Mouse (Mus musculus): ENCODE data around the gene Mad1l1. TPM values are rescaled to one million over a fixed set of nuclear protein-coding genes. Genes with fewer than 3 reads are reported as not detected.

Gene Mad1l1
- polyA plus RNA-seq, 1 experiment = 18.3 TPM

GRCm38 (mm10) chr5:140215471-140216087 lies 105.8 kb downstream of the Mad1l1 start:
- 31% methylated on average over 4 of the region's 4 CpGs for WGBS
- Histone ChIP-seq H3K4me1 (ENCODE audit: control insufficient read depth, insufficient read depth, insufficient read length) (peaks cover 23% of the 10 kb centered on the region), H3K27ac (ENCODE audit: insufficient read depth, low read length) (peak overlapping the region; percentile 54), H3K27me3 (ENCODE audit: control insufficient read depth, insufficient read depth, low read length) (no peaks in the 10 kb centered on the region), H3K4me3 (ENCODE audit: extremely low read depth, insufficient read depth, insufficient read length) (no peak overlapping the region), H3K36me3 (ENCODE audit: control insufficient read depth, insufficient read depth, low read length) (no peaks in the 10 kb centered on the region)
- DNase-seq (ENCODE audit: low read depth in 1 of 2, low spot score in 2 of 2) = peak in 1 of 2 experiments; percentile 17
- no peak for TF ChIP-seq POLR2A (IDR thresholded peaks at IDR 0.05; ENCODE audit: low read depth, low read length)
- no peak for TF ChIP-seq CTCF (IDR thresholded peaks at IDR 0.05; ENCODE audit: extremely low read depth, insufficient read depth, insufficient read length, insufficient replicate concordance)

GRCm38 (mm10) chr5:140213001-140213400 lies 108.4 kb downstream of the Mad1l1 start:
- WGBS = 93% methylated on average over 4 of the region's 4 CpGs
- H3K27me3 ChIP-seq (ENCODE audit: control insufficient read depth, insufficient read depth, low read length) = no peaks in the 10 kb centered on the region
- H3K4me1 ChIP-seq (ENCODE audit: control insufficient read depth, insufficient read depth, insufficient read length) = peaks cover 27% of the 10 kb centered on the region
- no peak for DNase-seq (ENCODE audit: low read depth in 1 of 2, low spot score in 2 of 2)
- H3K4me3 ChIP-seq (ENCODE audit: extremely low read depth, insufficient read depth, insufficient read length) = no peak overlapping the region
- H3K27ac ChIP-seq (ENCODE audit: insufficient read depth, low read length) = no peak overlapping the region
- no peaks in the 10 kb centered on the region for H3K36me3 ChIP-seq (ENCODE audit: control insufficient read depth, insufficient read depth, low read length)
- TF ChIP-seq POLR2A (IDR thresholded peaks at IDR 0.05; ENCODE audit: low read depth, low read length) = no peak
- TF ChIP-seq CTCF (IDR thresholded peaks at IDR 0.05; ENCODE audit: extremely low read depth, insufficient read depth, insufficient read length, insufficient replicate concordance) = no peak

- peak overlapping the region; percentile 52; the same call in 1 of the 2 replicates for H3K27ac ChIP-seq (ENCODE audit: insufficient read depth, low read length)
- DNase-seq (ENCODE audit: low read depth in 1 of 2, low spot score in 2 of 2) = no peak
- 44% methylated on average over 6 of the region's 6 CpGs for WGBS
- no peak overlapping the region for H3K4me3 ChIP-seq (ENCODE audit: extremely low read depth, insufficient read depth, insufficient read length)
- no peaks in the 10 kb centered on the region for H3K27me3 ChIP-seq (ENCODE audit: control insufficient read depth, insufficient read depth, low read length)
- H3K36me3 ChIP-seq (ENCODE audit: control insufficient read depth, insufficient read depth, low read length) = no peaks in the 10 kb centered on the region
- TF ChIP-seq CTCF (IDR thresholded peaks at IDR 0.05; ENCODE audit: extremely low read depth, insufficient read depth, insufficient read length, insufficient replicate concordance) (no peak), POLR2A (IDR thresholded peaks at IDR 0.05; ENCODE audit: low read depth, low read length) (no peak)
- peaks cover 23% of the 10 kb centered on the region for H3K4me1 ChIP-seq (ENCODE audit: control insufficient read depth, insufficient read depth, insufficient read length)
Measured at GRCm38 (mm10) chr5:140210417-140211184, 110.8 kb downstream of the Mad1l1 start.

- Histone ChIP-seq H3K36me3 (ENCODE audit: control insufficient read depth, insufficient read depth, low read length) (no peaks in the 10 kb centered on the region), H3K27ac (ENCODE audit: insufficient read depth, low read length) (peak overlapping the region; percentile 85), H3K4me3 (ENCODE audit: extremely low read depth, insufficient read depth, insufficient read length) (no peak overlapping the region), H3K27me3 (ENCODE audit: control insufficient read depth, insufficient read depth, low read length) (no peaks in the 10 kb centered on the region), H3K4me1 (ENCODE audit: control insufficient read depth, insufficient read depth, insufficient read length) (peaks cover 19% of the 10 kb centered on the region; the same call in 1 of the 2 replicates)
- DNase-seq (ENCODE audit: low read depth in 1 of 2, low spot score in 2 of 2) = peak; percentile 37 to 64
- 11% methylated on average over 19 of the region's 19 CpGs for WGBS
- TF ChIP-seq POLR2A (IDR thresholded peaks at IDR 0.05; ENCODE audit: low read depth, low read length) = peak; percentile 28; the same call in 1 of the 2 replicates
- peak; percentile 10; the same call in 1 of the 2 replicates for TF ChIP-seq CTCF (IDR thresholded peaks at IDR 0.05; ENCODE audit: extremely low read depth, insufficient read depth, insufficient read length, insufficient replicate concordance)
Measured at GRCm38 (mm10) chr5:140208743-140209409, 112.5 kb downstream of the Mad1l1 start.

GRCm38 (mm10) chr5:140206726-140207703 lies 114.3 kb downstream of the Mad1l1 start:
- Histone ChIP-seq H3K27ac (ENCODE audit: insufficient read depth, low read length) (peak overlapping the region; percentile 42), H3K4me1 (ENCODE audit: control insufficient read depth, insufficient read depth, insufficient read length) (peaks cover 19% of the 10 kb centered on the region; the same call in 1 of the 2 replicates), H3K27me3 (ENCODE audit: control insufficient read depth, insufficient read depth, low read length) (no peaks in the 10 kb centered on the region), H3K4me3 (ENCODE audit: extremely low read depth, insufficient read depth, insufficient read length) (no peak overlapping the region), H3K36me3 (ENCODE audit: control insufficient read depth, insufficient read depth, low read length) (no peaks in the 10 kb centered on the region)
- TF ChIP-seq CTCF (IDR thresholded peaks at IDR 0.05; ENCODE audit: extremely low read depth, insufficient read depth, insufficient read length, insufficient replicate concordance) = no peak
- TF ChIP-seq POLR2A (IDR thresholded peaks at IDR 0.05; ENCODE audit: low read depth, low read length) = no peak
- 79% methylated on average over 19 of the region's 19 CpGs for WGBS
- no peak for DNase-seq (ENCODE audit: low read depth in 1 of 2, low spot score in 2 of 2)

- Histone ChIP-seq H3K4me3 (ENCODE audit: extremely low read depth, insufficient read depth, insufficient read length) (no peak overlapping the region), H3K36me3 (ENCODE audit: control insufficient read depth, insufficient read depth, low read length) (no peaks in the 10 kb centered on the region), H3K4me1 (ENCODE audit: control insufficient read depth, insufficient read depth, insufficient read length) (peaks cover 19% of the 10 kb centered on the region; the same call in 1 of the 2 replicates), H3K27ac (ENCODE audit: insufficient read depth, low read length) (no peak overlapping the region), H3K27me3 (ENCODE audit: control insufficient read depth, insufficient read depth, low read length) (no peaks in the 10 kb centered on the region)
- DNase-seq (ENCODE audit: low read depth in 1 of 2, low spot score in 2 of 2) = no peak
- WGBS = 85% methylated on average over 2 of the region's 2 CpGs
- TF ChIP-seq POLR2A (IDR thresholded peaks at IDR 0.05; ENCODE audit: low read depth, low read length) (no peak), CTCF (IDR thresholded peaks at IDR 0.05; ENCODE audit: extremely low read depth, insufficient read depth, insufficient read length, insufficient replicate concordance) (no peak)
Measured at GRCm38 (mm10) chr5:140205991-140206390, 115.4 kb downstream of the Mad1l1 start.

Measured in spleen, adult 2 months (tissue).